Mouse (Mus musculus) ES-E14 (cell line): Measurements from ENCODE around the gene Gga1.
"Not testable (repeated sequence)": the region's sequence is repeated elsewhere in the genome, so short reads cannot be mapped to it uniquely, and the experiment has no call there.

Experiments used
- HCFC1 ChIP-seq: IDR thresholded peaks from 2 replicates; pipeline ENCODE4 v1.6.1; 2012; ENCODE audit warnings: low read length, inconsistent platforms, borderline replicate concordance; ENCODE audit not compliant: insufficient read depth
- MAFK ChIP-seq: IDR thresholded peaks from 2 replicates; pipeline ENCODE4 v1.6.1; 2014; ENCODE audit warnings: mild to moderate bottlenecking, low read depth, low read length, inconsistent platforms; ENCODE audit not compliant: insufficient read depth

DNA sequence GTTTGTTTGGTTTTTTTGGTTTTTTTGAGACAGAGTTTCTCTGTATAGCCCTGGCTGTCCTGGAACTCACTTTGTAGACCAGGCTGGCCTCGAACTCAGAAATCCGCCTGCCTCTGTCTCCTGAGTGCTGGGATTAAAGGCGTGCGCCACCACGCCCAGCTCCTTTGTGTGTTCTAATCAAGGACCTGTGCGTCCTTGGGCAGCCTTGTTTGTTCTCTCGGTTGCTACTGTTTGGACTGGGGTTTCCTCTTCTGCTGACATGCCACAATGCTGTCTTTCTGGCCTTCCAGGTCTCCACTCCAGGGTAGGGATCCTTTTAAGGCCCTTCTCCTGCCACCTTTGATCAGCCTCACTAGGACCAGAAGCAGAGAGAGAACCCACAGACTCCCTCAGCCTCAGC lies 30.2 kb upstream of the Gga1 start:
- TF ChIP-seq HCFC1, MAFK: not testable (repeated sequence)
